Mouse (Mus musculus) layer of hippocampus, postnatal 36 days (tissue): ENCODE results near the gene Sspo. TPM values are rescaled to one million over a fixed set of nuclear protein-coding genes. Genes with fewer than 3 reads are reported as not detected.
A peak's percentile ranks its signal among the peaks of the same experiment; 100 is the strongest.

Experiments
- DNase-seq, 2 experiments: peaks; one replicate each; pipeline ENCODE4 v3.0.0; 2022
- total RNA-seq, 2 experiments: library from RNA; stranded (reverse); gene quantifications; 2 replicates each; pipeline ENCODE4 v1.2.3; 2021

The Sspo gene
- total RNA-seq, 2 experiments from 2014 or later: 1.4 to 2.8 TPM

GRCm38 (mm10) chr6:48437679-48438376 lies 10.2 kb upstream of the Sspo start:
- no peak for DNase-seq

- no peak for DNase-seq
Observed at GRCm38 (mm10) chr6:48438475-48439125, 9.4 kb upstream of the Sspo start.

GRCm38 (mm10) chr6:48439654-48440053 lies 8.4 kb upstream of the Sspo start:
- DNase-seq: no peak

GRCm38 (mm10) chr6:48440306-48441014 lies 7.6 kb upstream of the Sspo start:
- no peak for DNase-seq

GRCm38 (mm10) chr6:48443592-48444309 lies 4.3 kb upstream of the Sspo start:
- DNase-seq: peak; percentile 85 to 88

GRCm38 (mm10) chr6:48444310-48445180 lies 3.5 kb upstream of the Sspo start:
- DNase-seq: peak; percentile 32 to 44

- DNase-seq: peak; percentile 48 to 54
Observed at GRCm38 (mm10) chr6:48445181-48446101, 2.6 kb upstream of the Sspo start, which contains the start of gene Zfp467. Gene Zfp467, minus strand, starts transcription at chr6:48445825.

- DNase-seq: no peak
Observed at GRCm38 (mm10) chr6:48446256-48446655, 1.8 kb upstream of the Sspo start.

GRCm38 (mm10) chr6:48446896-48447295 lies 1.1 kb upstream of the Sspo start:
- DNase-seq: no peak

GRCm38 (mm10) chr6:48448527-48448926 lies 498 bp downstream of the Sspo start:
- DNase-seq: no peak

- no peak for DNase-seq
Observed at GRCm38 (mm10) chr6:48452151-48452550, 4.1 kb downstream of the Sspo start.

- no peak for DNase-seq
Observed at GRCm38 (mm10) chr6:48452771-48453170, 4.7 kb downstream of the Sspo start.

GRCm38 (mm10) chr6:48464966-48465679 lies 17.1 kb downstream of the Sspo start:
- DNase-seq: no peak

GRCm38 (mm10) chr6:48466715-48467114 lies 18.7 kb downstream of the Sspo start:
- DNase-seq: no peak

- DNase-seq: no peak
Observed at GRCm38 (mm10) chr6:48467490-48467889, 19.5 kb downstream of the Sspo start.

GRCm38 (mm10) chr6:48470739-48471138 lies 22.7 kb downstream of the Sspo start:
- DNase-seq: no peak

- DNase-seq: no peak
Observed at GRCm38 (mm10) chr6:48478446-48478845, 30.4 kb downstream of the Sspo start.

- DNase-seq: no peak
Observed at GRCm38 (mm10) chr6:48482501-48482900, 34.5 kb downstream of the Sspo start.

- DNase-seq: no peak
Observed at GRCm38 (mm10) chr6:48487747-48488725, 40.0 kb downstream of the Sspo start.
